Mouse (Mus musculus) limb, embryonic 11.5 days (tissue): Measurements from ENCODE around the gene Lao1. TPM values are rescaled to one million over a fixed set of nuclear protein-coding genes. Genes with fewer than 3 reads are reported as not detected.

Experiments used
- ATAC-seq: fragments of 200-750 bp; cut with Nextera tagmentation; 2 replicates; pipeline ENCODE4 v1.8.0; 2017; ENCODE audit warnings: low read depth; ENCODE audit not compliant: insufficient number of reproducible peaks, low FRiP score, low TSS enrichment
- DNase-seq: peaks from one replicate; pipeline ENCODE4 v3.0.0-alpha.2; 2015; ENCODE audit warnings: low spot score
- H3K27ac ChIP-seq: fragments of 300-500 bp; sonication (generic); replicated peaks from 2 replicates; pipeline ENCODE4 v1.5.1; 2014; ENCODE audit warnings: low read depth, mild to moderate bottlenecking, low read length
- H3K27me3 ChIP-seq: fragments of 300-500 bp; sonication (generic); 2 replicates; pipeline ENCODE4 v1.6.1; 2014; ENCODE audit warnings: mild to moderate bottlenecking, low read length, mixed read lengths; ENCODE audit not compliant: control insufficient read depth, insufficient read depth
- H3K36me3 ChIP-seq: fragments of 300-500 bp; sonication (generic); 2 replicates; pipeline ENCODE4 v1.6.1; 2014; ENCODE audit warnings: mild to moderate bottlenecking, low read length, moderate library complexity, mixed read lengths; ENCODE audit not compliant: control insufficient read depth, insufficient read depth
- H3K4me1 ChIP-seq: fragments of 300-500 bp; sonication (generic); 2 replicates; pipeline ENCODE4 v1.6.1; 2014; ENCODE audit warnings: low read length, mixed read lengths; ENCODE audit not compliant: control insufficient read depth, insufficient read depth
- H3K4me2 ChIP-seq: fragments of 300-500 bp; sonication (generic); 2 replicates; pipeline ENCODE4 v1.6.1; 2014; ENCODE audit warnings: low read depth, mild to moderate bottlenecking, moderate library complexity; ENCODE audit not compliant: severe bottlenecking
- H3K4me3 ChIP-seq: fragments of 300-500 bp; sonication (generic); 2 replicates; pipeline ENCODE4 v1.5.1; 2014; ENCODE audit warnings: low read depth, low read length
- H3K9ac ChIP-seq: fragments of 300-500 bp; sonication (generic); 2 replicates; pipeline ENCODE4 v1.6.1; 2014; ENCODE audit warnings: mild to moderate bottlenecking, low read length
- H3K9me3 ChIP-seq: fragments of 300-500 bp; sonication (generic); 2 replicates; pipeline ENCODE4 v1.6.1; 2016; ENCODE audit warnings: low read length; ENCODE audit not compliant: control insufficient read depth
- WGBS: fragments of 180-500 bp; shearing (Covaris S2); extraction: QIAGEN DNeasy Blood & Tissue Kit; methylation state at CpG from one replicate; pipeline ENCODE4 v1.1.7; 2014; 5-methylcytosine and 5-hydroxymethylcytosine counted together
- polyA plus RNA-seq: library from polyadenylated mRNA; unstranded; fragments of >200 nt; fragmentation: Nextera tagmentation; extraction: Ambion mirVana; gene quantifications from 2 replicates; pipeline ENCODE4 v1.2.1, GENCODE M21; 2014

Gene Lao1
- polyA plus RNA-seq, 1 experiment from 2014 or later, result not detected

DNA sequence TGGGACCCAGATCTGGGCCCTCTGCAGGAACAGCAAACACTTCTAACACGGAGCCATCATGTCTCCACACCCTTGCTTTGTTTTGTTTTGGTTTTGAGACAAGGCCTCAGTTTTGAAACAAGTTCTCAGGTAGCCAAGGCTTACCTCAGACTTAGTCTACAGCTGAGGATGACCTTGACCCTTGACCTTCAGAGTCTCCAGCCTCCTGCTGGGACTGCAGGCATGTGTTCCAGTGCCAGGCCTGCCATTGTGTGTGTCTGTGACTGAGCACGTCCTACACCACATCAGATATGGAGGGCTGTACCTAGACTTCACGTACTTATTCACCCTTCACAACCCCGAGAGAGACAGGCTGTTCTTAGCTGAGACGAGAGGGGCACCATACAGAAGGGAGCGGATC lies 46.2 kb downstream of the Lao1 start:
- Histone ChIP-seq H3K4me3 (no peak overlapping the region), H3K36me3 (no peaks in the 10 kb centered on the region), H3K9ac (no peak overlapping the region), H3K4me1 (no peaks in the 10 kb centered on the region), H3K27ac (no peak overlapping the region), H3K4me2 (no peak overlapping the region), H3K27me3 (no peaks in the 10 kb centered on the region; the same call in 1 of the 2 replicates), H3K9me3 (no peaks in the 10 kb centered on the region)
- WGBS, result 86% methylated on average over 6 of the region's 6 CpGs
- DNase-seq, result no peak
- ATAC-seq, result no peak

DNA sequence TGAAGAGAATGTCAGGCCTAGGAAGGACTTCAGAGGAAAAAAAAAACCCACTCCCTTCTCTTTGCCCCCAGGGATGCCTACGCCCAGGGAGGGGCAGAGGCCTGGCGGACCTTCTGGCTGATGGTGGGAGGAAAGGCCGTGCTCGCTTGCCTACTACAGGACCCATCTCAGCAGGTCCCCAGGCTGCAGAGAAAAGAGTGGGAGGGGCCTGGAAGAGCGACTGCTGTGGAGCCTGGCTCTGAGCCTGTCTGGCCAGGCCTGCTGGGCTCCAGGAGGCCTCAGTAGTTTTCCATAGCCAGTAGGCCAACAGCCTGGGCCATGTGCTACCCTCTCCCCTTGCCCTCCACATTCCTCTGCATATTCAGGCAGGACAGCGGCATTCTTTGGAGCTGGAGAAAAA lies 47.1 kb downstream of the Lao1 start:
- DNase-seq (no peak), ATAC-seq (no peak)
- Histone ChIP-seq H3K4me3 (no peak overlapping the region), H3K27ac (no peak overlapping the region), H3K36me3 (no peaks in the 10 kb centered on the region), H3K9me3 (no peaks in the 10 kb centered on the region), H3K9ac (no peak overlapping the region), H3K4me1 (no peaks in the 10 kb centered on the region), H3K4me2 (no peak overlapping the region), H3K27me3 (no peaks in the 10 kb centered on the region; the same call in 1 of the 2 replicates)
- 42% methylated on average over 6 of the region's 6 CpGs for WGBS

DNA sequence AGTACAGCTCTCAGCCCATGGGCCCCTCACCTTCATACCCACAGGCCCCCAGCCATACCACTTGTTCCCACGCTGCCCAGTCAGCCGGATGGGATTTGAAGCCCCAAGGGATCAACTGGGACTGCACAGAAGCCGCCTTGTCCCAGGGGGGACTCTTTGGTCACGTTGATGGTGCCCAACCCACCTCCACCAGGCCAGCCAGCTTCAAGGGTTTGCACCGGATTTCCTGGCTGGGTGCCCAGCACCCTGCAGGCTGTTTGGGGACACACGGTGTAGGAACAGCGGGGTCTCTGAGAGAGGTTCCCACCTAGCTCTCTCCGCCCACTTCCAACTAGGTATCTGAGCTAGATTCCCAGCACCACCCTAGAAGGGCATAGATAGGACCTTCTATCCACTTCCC lies 48.4 kb downstream of the Lao1 start:
- 86% methylated on average over 8 of the region's 8 CpGs for WGBS

DNA sequence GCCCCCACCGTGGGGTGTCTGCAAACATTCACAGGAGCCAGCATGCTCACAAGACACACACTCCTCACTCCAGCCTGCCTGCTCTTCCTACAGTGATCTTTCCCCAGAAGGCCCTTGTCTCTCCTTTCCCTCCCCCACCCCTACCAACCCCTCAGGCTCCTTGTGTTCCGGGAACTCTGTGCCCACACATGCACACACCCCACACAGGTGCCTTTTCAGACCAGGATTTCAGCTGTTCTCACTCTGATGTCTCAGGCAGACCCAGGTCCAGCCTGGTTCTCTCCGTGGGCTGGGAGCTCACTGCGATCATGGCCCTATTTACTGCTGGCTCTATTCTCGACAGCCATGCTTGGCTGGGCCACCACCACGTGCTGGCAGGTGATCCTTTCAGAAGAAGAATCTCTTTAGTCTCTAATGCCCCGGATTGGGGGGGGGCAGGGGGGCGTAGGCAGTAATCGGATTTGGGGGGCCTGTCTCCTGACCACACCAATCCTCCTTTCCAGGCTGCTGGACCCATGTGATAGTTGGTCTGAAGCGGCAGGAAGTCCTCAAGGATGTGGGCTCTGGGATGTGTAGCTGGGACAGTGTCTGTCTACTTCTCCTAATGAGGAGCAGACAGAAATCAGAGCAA lies 49.8 kb downstream of the Lao1 start:
- Histone ChIP-seq H3K4me3 (no peak overlapping the region), H3K27ac (no peak overlapping the region), H3K9me3 (no peaks in the 10 kb centered on the region), H3K36me3 (no peaks in the 10 kb centered on the region), H3K27me3 (no peaks in the 10 kb centered on the region; the same call in 1 of the 2 replicates), H3K4me2 (no peak overlapping the region), H3K4me1 (no peaks in the 10 kb centered on the region), H3K9ac (no peak overlapping the region)
- DNase-seq (no peak), ATAC-seq (no peak)
- WGBS, result 71% methylated on average over 10 of the region's 10 CpGs

More for the DNA sequence above, 48.4 kb downstream of the Lao1 start:
- Histone ChIP-seq H3K9ac (no peak overlapping the region), H3K4me1 (no peaks in the 10 kb centered on the region), H3K27me3 (no peaks in the 10 kb centered on the region; the same call in 1 of the 2 replicates), H3K4me3 (no peak overlapping the region), H3K4me2 (no peak overlapping the region), H3K27ac (no peak overlapping the region), H3K36me3 (no peaks in the 10 kb centered on the region), H3K9me3 (no peaks in the 10 kb centered on the region)
- ATAC-seq, result no peak
- no peak for DNase-seq

DNA sequence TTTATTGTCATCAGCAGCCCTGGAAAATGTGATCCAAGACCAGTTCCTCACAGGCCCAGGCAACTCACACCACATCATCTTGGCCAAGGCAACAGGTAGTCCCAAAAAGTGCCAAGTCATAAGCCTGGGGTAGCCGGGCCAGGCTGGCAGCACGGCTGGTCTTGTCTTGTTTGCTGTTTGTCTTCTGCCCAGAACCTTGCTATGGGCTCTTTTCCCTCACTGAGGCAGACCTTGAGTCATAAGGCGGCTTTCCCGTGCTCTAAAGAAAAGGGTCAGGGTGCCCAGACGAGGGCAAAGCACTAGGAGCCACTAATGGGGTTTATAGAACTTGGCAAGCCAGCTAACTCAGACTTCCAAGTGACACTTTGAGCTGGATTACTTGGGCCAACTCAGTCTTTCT lies 51.7 kb downstream of the Lao1 start:
- Histone ChIP-seq H3K4me1 (no peaks in the 10 kb centered on the region), H3K27ac (no peak overlapping the region), H3K9me3 (no peaks in the 10 kb centered on the region), H3K9ac (no peak overlapping the region), H3K4me3 (no peak overlapping the region), H3K27me3 (no peaks in the 10 kb centered on the region; the same call in 1 of the 2 replicates), H3K4me2 (no peak overlapping the region), H3K36me3 (no peaks in the 10 kb centered on the region)
- no peak for ATAC-seq
- WGBS, result 89% methylated on average over 5 of the region's 5 CpGs
- DNase-seq, result no peak

DNA sequence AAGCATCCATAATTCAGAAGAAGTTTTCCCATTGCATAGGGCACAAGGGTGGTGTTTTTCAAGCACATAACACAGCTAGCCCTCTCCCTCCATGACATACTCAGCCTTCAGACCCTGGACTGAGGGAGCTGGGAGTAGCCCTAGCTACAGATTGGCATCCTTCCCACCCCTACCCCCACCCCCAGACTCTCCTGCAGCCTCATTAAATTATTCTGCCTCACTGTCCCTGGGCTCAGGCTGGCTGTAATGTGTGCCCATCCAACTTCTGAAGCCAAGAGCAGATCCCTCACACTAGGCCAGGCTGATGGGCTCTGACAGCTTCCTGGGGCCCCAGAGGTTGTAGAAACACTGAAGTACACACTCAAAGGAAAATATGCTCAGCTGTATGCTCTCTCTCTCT lies 53.6 kb downstream of the Lao1 start:
- Histone ChIP-seq H3K4me2 (no peak overlapping the region), H3K27me3 (no peaks in the 10 kb centered on the region), H3K9me3 (no peaks in the 10 kb centered on the region), H3K27ac (no peak overlapping the region), H3K4me1 (0 out of 2 replicates have a peak, but pooled peaks cover 4% of the 10 kb centered on the region), H3K4me3 (no peak overlapping the region), H3K36me3 (no peaks in the 10 kb centered on the region), H3K9ac (no peak overlapping the region)
- no peak for ATAC-seq
- no peak for DNase-seq

DNA sequence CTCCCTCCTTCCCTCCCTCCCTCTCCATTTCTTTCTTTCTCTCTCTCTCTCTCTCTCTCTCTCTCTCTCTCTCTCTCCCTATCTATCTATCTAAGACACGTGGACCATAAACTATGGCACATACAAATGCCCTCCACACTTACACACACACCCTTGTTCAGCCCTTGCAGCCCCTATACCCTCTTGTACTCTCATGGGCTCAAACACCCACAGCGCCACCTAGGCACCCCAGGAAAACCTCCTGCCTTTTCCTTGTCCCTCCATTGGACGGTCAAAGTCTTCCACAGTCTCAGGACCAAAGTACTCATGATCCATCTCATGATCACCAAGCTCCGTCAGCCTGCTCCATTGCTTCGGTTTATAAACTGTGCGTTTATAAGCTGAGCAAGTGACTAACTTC lies 54.2 kb downstream of the Lao1 start:
- Histone ChIP-seq H3K36me3 (no peaks in the 10 kb centered on the region), H3K9me3 (no peaks in the 10 kb centered on the region), H3K9ac (no peak overlapping the region), H3K27ac (no peak overlapping the region), H3K4me2 (no peak overlapping the region), H3K27me3 (no peaks in the 10 kb centered on the region), H3K4me1 (0 out of 2 replicates have a peak, but pooled peaks cover 4% of the 10 kb centered on the region), H3K4me3 (no peak overlapping the region)
- ATAC-seq, result no peak
- no peak for DNase-seq
- 63% methylated on average over 6 of the region's 6 CpGs for WGBS

DNA sequence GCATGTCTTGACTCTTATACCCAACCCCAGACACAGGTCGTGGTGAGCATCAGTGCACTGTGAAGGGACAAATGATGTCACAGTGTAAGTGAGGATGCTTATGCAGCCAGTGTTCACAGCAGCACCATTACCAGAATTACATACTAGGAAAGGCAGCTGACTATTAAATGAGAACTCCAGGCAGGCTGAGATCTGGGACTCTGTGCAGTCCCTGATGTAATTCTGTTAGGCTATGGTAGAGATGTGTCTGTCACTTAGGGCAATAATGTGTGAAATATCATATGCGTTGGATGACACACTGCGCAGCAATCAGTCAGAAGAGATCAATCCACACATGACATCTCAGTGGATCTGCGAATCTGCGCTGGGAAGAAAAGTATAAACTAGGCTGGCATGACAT lies 55.7 kb downstream of the Lao1 start:
- 86% methylated on average over 5 of the region's 5 CpGs for WGBS
- 0 out of 2 replicates have a peak, but pooled peaks cover 4% of the 10 kb centered on the region for H3K4me1 ChIP-seq
- no peaks in the 10 kb centered on the region for H3K9me3 ChIP-seq
- H3K4me3 ChIP-seq, result no peak overlapping the region
- DNase-seq (no peak), ATAC-seq (no peak)
- H3K27ac ChIP-seq, result no peak overlapping the region
- H3K4me2 ChIP-seq, result no peak overlapping the region
- no peaks in the 10 kb centered on the region for H3K36me3 ChIP-seq
- H3K9ac ChIP-seq, result no peak overlapping the region
- H3K27me3 ChIP-seq, result no peaks in the 10 kb centered on the region
